Mouse (Mus musculus): ENCODE data around the gene Zfp42.
"Not testable (repeated sequence)": the region's sequence is repeated elsewhere in the genome, so short reads cannot be mapped to it uniquely, and the experiment has no call there.

Gene Zfp42

DNA sequence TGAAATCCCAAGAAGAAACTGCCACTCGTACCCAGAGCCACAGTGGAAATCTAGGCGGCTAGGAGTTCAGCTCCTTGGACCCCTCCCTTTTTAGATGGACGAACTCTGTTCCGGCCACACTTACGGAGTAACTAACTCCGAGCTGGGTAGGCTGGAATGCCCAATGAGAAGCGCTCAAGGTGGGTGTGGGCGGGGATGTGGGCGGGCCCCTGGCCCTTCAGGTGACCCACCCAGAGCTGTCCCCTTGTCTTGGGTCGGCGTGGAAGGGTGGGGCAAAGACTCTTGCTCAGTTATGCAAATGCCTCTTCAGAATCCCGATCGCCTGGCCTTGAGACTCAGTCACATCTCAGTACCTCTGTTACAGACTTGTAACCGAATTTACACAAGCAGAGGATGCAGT is at the start of gene Zfp42:
Gene Zfp42 (minus strand): TSS at position 85 of the 400 bp plus-strand sequence.
- no peak for DNase-seq

GRCm38 (mm10) chr8:43356069-43356770 is 49.4 kb upstream of the Zfp42 start:
- DNase-seq, result no peak

- not testable (repeated sequence) for DNase-seq
These were observed 45.5 kb upstream of the Zfp42 start for GRCm38 (mm10) chr8:43352241-43352640.

GRCm38 (mm10) chr8:43338555-43338954 is 31.8 kb upstream of the Zfp42 start:
- DNase-seq, result no peak

DNA sequence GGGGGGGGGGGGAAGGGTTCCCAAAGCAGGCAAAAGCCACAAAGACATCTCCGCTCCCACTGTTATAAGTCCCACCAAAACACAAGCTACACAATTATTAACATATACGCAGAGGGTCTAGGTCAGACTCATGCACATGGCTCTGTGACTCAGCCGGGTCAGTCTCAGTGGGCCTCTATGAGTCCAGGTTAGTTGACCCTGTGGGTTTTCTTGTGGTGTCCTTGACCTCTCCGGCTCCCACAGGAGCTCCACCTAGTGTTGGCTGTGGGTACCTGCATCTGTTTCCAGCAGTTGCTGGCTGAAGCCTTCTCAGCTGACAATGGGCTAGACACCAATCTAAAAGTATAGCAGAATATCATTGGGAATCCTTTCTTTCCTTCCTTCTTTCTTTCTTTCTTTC is 26.7 kb upstream of the Zfp42 start:
- peak; percentile 3 for DNase-seq

DNA sequence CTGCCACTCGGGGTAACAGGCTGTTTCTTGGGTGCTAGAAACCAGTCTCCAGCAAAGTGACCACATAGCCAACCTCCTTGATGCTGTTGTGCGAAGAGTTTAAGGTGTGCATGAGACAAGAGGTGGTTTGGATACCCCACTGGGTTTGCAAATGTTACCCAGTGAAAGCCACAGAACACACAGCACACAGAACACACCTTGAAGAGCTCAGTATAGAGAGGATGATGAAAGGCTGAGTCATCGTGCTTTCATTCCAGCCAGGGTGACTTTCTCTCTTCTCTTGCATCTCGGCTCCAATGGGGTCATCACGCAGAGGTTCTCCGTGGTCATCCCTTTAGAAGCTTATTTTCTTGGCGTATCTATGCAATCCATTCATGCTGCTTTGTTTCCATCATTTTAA is 24.9 kb upstream of the Zfp42 start:
- DNase-seq, result no peak

GRCm38 (mm10) chr8:43329913-43330705 is 23.3 kb upstream of the Zfp42 start:
- no peak for DNase-seq

DNA sequence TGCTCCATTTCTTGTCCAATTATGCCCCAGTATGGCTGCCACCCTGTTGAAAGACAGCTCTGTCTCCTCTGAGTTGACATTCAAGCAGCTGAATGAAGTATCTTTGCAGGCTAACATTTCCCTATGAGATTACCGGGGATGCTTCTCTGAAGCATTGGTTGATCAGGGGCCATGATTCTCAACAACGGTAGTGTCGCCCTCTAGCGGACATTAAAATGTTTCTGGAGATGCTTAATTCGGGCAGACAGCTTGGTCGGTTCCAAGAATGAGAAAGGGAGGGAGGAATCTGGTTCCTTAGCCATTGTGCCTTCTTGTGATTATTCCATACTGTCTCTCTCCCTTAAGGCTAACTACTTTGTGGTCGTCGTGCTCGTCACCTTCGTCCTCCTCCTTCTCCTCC is 21.9 kb upstream of the Zfp42 start:
- no peak for DNase-seq

DNA sequence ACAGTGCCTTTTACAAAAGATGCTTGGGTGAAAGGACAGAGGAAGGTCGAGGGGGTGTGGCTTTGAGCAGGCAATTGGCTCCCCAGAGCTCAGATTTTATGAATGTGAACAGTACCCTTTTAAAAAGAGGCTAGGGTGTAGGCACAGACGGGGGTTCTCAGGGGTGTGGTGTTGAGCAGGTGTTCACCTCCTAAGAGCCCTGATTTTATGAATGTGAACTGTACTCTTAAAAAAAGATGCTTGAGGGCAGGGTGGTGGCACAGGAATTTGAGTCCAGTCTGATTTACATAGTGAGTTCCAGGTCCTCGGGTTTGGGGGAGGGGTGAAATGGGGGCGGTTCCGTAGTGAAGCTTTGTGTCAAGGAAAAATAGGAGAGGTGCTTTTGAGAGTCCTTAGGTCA is 14.0 kb upstream of the Zfp42 start:
- no peak for DNase-seq

- no peak for DNase-seq
These were observed 1.4 kb upstream of the Zfp42 start for GRCm38 (mm10) chr8:43308213-43308612.

DNA sequence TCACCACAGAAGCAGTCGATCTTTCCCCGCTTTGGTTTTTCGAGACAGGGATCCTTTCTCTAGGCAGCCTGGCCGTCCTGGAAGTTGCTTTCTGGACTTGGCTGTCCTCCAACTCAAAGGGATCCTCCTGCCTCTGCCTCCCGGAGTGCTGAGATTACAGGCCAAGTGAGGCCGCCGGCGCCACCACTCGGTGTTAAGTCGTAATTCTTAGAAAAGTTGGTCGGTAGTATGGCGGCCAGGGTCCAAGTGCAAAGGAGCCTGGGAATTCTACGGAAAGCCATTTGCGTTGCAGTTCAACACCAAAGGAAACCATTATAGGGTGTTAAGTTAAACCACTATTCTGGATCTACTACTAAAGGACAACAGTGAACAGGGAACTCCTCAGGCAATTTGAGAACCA is 1.1 kb downstream of the Zfp42 start:
- DNase-seq, result no peak

- DNase-seq, result no peak
These were observed 7.0 kb downstream of the Zfp42 start for GRCm38 (mm10) chr8:43299796-43300195.

- DNase-seq, result no peak
These were observed 11.0 kb downstream of the Zfp42 start for GRCm38 (mm10) chr8:43295826-43296225.

GRCm38 (mm10) chr8:43294191-43294590 is 12.6 kb downstream of the Zfp42 start:
- DNase-seq, result no peak

GRCm38 (mm10) chr8:43290424-43291111 is 16.2 kb downstream of the Zfp42 start:
- no peak for DNase-seq

- no peak for DNase-seq
These were observed 17.0 kb downstream of the Zfp42 start for GRCm38 (mm10) chr8:43289781-43290180.

DNA sequence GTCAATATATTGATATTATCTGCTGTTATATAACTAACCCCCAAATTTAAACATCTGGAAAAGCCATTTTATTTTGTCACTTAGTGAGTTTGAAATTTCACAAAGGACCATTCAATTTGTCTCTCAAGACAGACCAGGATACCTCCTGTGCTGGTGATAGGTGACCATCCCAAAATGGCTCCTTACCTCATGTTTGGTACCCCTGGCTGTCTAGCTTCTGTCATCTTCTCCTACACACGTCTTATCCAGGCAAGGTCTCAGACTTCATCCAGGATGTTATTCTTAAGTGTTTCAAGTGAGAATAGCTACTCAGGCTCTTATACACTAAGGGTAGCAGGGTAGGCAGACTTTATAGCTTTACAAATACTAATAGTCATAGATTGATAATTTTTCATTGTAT is 17.9 kb downstream of the Zfp42 start:
- DNase-seq, result no peak

DNA sequence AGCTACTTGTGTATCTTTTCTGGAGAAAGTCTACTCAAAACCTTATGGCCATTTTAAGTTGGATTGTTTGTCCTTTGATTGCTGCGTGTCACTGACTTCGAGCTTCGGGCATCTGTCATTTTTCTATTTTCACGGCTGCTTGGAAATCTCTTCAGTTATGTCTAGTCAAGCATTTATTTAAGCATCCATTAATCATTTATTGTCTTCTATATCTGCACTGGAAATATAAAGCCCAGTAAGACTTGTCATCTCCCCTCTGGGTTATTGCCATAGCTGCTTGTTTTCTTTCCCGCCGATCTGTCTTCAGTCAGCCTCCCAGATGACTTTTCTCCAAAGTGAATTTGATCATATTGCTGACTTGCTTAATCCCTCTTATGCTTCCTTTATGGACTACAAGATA is 19.3 kb downstream of the Zfp42 start:
- DNase-seq, result no peak

DNA sequence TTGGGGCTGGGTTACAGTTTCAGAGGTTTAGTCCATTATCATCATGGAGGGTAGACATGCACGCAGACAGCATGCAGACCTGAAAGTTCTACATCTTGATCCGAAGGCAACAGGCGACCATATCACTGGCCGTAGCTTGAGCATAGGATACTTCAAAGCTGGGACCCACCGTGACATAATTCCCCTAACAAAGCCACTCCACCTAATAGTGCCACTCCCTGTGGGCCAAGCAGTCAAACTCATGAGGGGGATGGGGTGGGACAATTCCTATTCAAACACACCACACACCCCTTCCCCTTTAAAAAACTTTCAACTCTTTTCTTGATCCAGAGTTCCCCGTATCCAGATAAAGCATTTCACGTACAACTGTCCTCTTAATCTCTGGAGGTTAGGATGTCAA is 23.5 kb downstream of the Zfp42 start:
- no peak for DNase-seq

- no peak for DNase-seq
These were observed 28.4 kb downstream of the Zfp42 start for GRCm38 (mm10) chr8:43278397-43278796.

DNA sequence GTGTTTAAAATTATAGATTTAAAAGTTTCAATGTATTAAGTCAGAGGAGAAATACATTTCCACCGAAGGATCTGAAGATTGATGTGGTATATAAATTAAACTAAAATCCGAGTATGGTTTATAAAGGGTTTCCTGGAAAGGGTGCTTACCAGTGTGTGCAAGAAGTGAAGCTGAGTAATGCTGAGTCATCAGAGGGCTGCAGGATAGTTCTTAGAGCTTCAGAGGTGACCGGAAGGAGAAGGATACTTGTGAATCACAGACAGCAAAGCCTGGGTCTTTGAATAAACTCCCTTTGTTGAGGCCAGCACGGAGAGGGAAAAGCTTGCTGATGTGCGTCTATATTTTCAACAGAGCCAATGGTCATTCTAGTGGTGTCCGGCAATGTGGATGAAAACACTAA is 45.8 kb downstream of the Zfp42 start:
- DNase-seq, result no peak

DNA sequence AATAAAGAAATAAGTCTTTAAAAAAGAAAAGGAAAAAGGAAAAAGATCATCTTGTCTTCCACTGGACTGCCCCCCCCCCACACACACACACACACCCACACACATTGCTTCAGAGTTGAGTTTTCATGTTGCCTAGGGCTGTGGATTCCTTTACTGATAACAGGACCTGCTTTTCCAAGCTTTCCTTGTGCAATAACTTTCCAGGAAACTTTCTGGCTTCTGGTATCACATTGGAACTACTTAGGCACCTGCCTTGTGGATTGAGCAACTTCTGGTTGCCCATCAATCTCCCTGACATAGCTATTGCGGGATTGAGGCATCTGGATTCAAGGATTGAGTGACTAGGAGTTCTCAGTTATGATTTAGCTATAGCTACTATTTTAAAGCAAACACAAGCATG is 48.9 kb downstream of the Zfp42 start:
- no peak for DNase-seq

DNA sequence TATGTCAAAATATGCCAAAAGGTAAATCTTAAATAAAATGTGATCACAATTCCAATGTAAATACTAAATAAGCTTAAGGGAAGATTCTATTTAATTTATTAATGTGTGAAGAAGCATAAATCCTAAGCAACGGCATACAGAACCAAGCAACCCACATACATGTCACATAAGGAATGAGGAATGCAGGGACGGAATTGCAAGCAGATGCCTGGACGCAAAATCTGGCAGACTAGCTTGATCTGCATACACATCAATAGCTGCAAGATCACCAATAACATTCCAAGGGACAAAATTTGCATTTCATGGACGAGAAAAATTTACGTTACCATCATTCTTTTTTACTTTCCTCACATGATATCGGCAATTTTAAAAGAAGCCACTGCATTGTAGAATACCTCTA is 51.1 kb downstream of the Zfp42 start:
- no peak for DNase-seq

GRCm38 (mm10) chr8:43251653-43252052 is 55.1 kb downstream of the Zfp42 start:
- no peak for DNase-seq

Data from kidney, adult 18-20 months (tissue).